Mouse (Mus musculus): Measurements from ENCODE around the gene Tmem88. TPM values are rescaled to one million over a fixed set of nuclear protein-coding genes. Genes with fewer than 3 reads are reported as not detected.

Tmem88 gene
- 5.5 TPM for total RNA-seq (2023)

DNA sequence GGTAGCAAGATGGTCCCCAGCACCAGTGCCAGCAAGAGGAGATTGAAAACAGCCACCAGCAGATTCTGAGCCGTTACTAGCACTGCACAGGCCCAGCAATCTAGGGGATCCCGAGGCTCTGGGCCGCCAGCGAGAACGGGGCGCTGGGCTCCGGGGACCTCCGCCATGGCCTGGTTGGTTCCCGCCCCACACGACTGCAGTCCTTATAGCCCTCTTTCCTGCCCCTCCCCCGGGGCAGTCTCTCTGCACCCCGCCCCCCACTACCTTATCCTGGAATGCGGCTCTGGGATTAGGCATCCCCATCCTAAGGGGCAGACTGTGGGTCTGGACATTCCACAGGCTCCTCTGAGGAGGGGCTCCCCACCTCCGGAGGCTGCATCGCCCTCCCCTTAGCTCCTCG, at the start of gene Tmem88:
TSS of gene Tmem88 (minus strand) at position 176 of the 400 bp plus-strand sequence.

DNA sequence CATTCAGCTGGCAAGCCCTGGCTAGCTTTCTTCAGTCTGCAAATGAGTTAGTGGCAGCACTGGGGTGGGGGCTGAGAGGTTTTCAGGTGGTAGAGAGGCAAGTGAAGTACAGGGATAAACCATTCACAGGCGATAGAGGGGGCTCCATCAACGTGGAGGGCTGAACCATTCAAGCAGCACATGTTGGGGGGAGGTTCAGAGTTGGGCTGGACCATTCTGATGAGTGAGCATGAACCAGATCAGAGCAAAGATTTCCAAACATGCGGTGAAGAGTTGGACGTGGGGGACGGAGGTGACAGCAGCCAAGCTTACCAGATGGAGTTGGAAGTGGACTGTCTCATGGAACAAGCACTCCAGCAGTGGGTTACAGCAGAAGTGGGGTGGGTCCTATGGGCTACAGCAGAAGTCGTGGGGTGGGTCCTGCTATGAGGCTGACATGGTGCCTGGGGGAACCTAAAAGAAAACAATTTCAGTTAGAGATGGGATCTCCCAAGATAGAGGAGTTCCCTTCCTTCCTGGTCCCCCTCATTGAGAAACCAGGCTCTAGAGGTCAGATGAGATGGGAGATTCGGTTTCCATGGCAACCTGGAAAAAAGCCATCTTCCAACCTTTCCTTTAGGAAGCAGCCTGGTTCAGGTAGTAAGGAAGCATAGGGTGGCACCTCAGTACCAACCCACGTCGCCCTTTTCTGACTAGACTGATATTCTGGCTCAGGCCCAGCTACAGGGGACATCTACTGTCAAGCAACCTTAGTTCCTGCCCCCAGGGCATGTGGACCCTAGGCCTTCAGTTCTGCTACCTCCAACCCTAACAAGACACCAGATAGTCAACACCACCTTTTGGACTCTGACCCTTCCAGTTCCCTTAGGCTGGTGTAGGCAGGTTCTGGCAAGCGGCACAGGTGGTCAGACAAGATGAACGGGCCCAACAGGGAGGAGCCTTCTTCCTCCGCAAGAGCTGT, 15.5 kb upstream of the Tmem88 start, which contains the start of gene Kdm6b:
TSS of gene Kdm6b (minus strand) at position 455 of the 961 bp plus-strand sequence.

DNA sequence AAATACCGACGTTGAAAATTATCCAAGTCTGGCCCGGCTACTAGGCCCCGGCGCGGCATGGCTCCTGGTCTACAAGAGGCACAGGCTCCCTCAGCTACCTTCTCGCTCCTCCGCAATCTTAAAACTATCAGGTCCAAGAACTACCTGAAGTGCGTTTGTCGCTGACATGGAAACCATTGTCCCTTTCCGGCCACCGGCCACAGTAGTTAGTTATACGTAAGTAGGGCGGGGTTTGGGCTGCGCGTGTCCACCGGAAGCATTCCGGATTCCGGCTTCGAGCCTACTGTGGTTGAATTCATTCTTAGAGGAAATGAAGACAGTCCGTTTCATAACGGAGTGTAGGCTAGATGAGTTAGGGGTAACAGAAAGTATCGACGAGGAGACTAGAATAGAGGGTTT, 2.8 kb downstream of the Tmem88 start, which contains the start of the genes Naa38 and Cyb5d1:
TSS of gene Naa38 (plus strand) at position 253 of the 399 bp plus-strand sequence.
TSS of gene Cyb5d1 (minus strand) at position 397 of the 399 bp plus-strand sequence.

DNA sequence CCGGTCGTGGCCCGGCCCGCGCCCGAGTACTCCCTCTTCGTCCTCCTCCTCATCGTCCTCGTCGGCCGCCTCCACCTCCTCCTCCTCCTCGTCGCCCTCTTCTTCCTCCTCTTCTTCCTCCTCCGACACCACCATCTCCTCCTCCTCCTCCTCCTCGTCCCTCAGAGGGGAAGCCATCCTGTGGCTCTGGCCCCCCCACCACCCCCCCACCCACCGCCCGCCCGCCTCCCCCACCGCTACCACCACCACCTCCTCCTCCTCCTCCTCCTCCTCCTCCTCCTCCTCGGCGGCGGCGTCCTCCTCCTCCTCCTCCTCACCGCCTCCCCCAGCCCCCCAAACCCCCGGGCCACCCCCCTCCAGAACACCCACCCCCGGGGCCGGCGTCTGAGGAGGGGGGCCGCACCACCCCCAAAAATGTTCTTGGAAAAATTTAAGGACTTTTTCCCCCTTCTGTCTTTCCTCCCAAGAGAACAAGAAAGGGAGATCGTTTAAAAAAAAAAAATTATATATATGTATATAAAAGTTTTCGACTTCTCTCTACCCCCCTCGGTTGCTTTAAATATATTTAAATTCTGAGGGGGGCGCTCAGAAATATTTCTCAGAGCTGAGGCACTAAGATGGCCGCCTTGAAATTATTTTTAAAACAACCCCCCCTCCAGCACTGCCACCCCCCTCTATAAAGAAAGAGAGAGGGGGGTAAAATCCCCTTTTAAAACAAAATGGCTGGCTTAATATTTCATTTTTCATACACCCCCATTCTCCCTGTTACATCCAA, 28.6 kb downstream of the Tmem88 start, which contains the start of gene Chd3:
TSS of gene Chd3 (minus strand) at position 192 of the 775 bp plus-strand sequence.

Other genes with a start within 250 kb of the Tmem88 start
- gene Alox12b, start 241.2 kb downstream of the Tmem88 start, total RNA-seq (2023), result not detected
- 0.89 TPM for gene Alox8, start 200.4 kb downstream of the Tmem88 start, total RNA-seq (2023)
- gene Gucy2e, start 161.2 kb downstream of the Tmem88 start, total RNA-seq (2023), result not detected
- 11.5 TPM for gene Cntrob, start 74.5 kb downstream of the Tmem88 start, total RNA-seq (2023)
- 20.6 TPM for gene Trappc1, start 74.3 kb downstream of the Tmem88 start, total RNA-seq (2023)
- gene Kcnab3, start 72.0 kb downstream of the Tmem88 start, total RNA-seq (2023), result 2.5 TPM
- 2.2 TPM for gene Rnf227, start 57.8 kb downstream of the Tmem88 start, total RNA-seq (2023)
- gene Chd3, start 28.8 kb downstream of the Tmem88 start, total RNA-seq (2023), result 771 TPM
- gene Naa38, start 2.7 kb downstream of the Tmem88 start, total RNA-seq (2023), result 42.7 TPM
- gene Cyb5d1, start 2.6 kb downstream of the Tmem88 start, total RNA-seq (2023), result 39.3 TPM
- gene Kdm6b, start 15.4 kb upstream of the Tmem88 start, total RNA-seq (2023), result 209 TPM
- gene Dnah2, start 150.9 kb upstream of the Tmem88 start, total RNA-seq (2023), result 0.15 TPM
- gene Efnb3, start 162.0 kb upstream of the Tmem88 start, total RNA-seq (2023), result 0.53 TPM
- gene Wrap53, start 182.0 kb upstream of the Tmem88 start, total RNA-seq (2023), result 13.0 TPM
- 144 TPM for gene Trp53, start 182.1 kb upstream of the Tmem88 start, total RNA-seq (2023)
- 0.27 TPM for gene Atp1b2, start 207.7 kb upstream of the Tmem88 start, total RNA-seq (2023)
- gene Shbg, start 219.7 kb upstream of the Tmem88 start, total RNA-seq (2023), result not detected
- gene Sat2, start 223.8 kb upstream of the Tmem88 start, total RNA-seq (2023), result not detected
- 80.1 TPM for gene Fxr2, start 234.8 kb upstream of the Tmem88 start, total RNA-seq (2023)